ENCODE assay signal across 8 mouse cellular contexts in genomic region chr16:63863181-63863580, GRCm38 (mm10). TPM values are rescaled to one million over a fixed set of nuclear protein-coding genes. Genes with fewer than 3 reads are reported as not detected.
DNase-seq lines count a peak whose midpoint lies in the region; ATAC-seq and TF ChIP-seq lines count a peak whose summit lies in the region.

No protein-coding gene starts in this region.

- no peaks in the 10 kb centered on the region for H3K36me3 ChIP-seq in heart, postnatal 0 days (replicated peaks; ENCODE audit: control insufficient read depth, insufficient read depth, low read length)
- H3K36me3 ChIP-seq in forebrain, embryonic 14.5 days (ENCODE audit: control insufficient read depth, insufficient read depth, low read length), result no peaks in the 10 kb centered on the region
- H3K36me3 ChIP-seq in limb, embryonic 12.5 days, result no peaks in the 10 kb centered on the region

- H3K9me3 ChIP-seq in heart, postnatal 0 days (replicated peaks; ENCODE audit: control insufficient read depth, low read length), result no peaks in the 10 kb centered on the region
- no peaks in the 10 kb centered on the region for H3K9me3 ChIP-seq in forebrain, embryonic 14.5 days (replicated peaks; ENCODE audit: control insufficient read depth, low read length)
- no peaks in the 10 kb centered on the region for H3K9me3 ChIP-seq in limb, embryonic 12.5 days

- no peak for TF ChIP-seq CTCF in heart, postnatal 0 days (IDR thresholded peaks at IDR 0.05; ENCODE audit: low read depth)

- H3K27me3 ChIP-seq in heart, postnatal 0 days (ENCODE audit: control insufficient read depth, insufficient read depth, low read length), result no peaks in the 10 kb centered on the region
- H3K27me3 ChIP-seq in forebrain, embryonic 14.5 days (replicated peaks; ENCODE audit: control insufficient read depth, insufficient read depth, low read length), result no peaks in the 10 kb centered on the region
- peaks cover 41% of the 10 kb centered on the region for H3K27me3 ChIP-seq in limb, embryonic 12.5 days

- H3K4me2 ChIP-seq in heart, postnatal 0 days (ENCODE audit: low read depth, low read length), result peak overlapping the region; percentile 96
- peak overlapping the region; percentile 54 for H3K4me2 ChIP-seq in forebrain, embryonic 14.5 days (ENCODE audit: low read length)
- H3K4me2 ChIP-seq in limb, embryonic 12.5 days, result peak overlapping the region; percentile 85

- no peak for TF ChIP-seq EP300 in heart, postnatal 0 days (IDR thresholded peaks at IDR 0.05; ENCODE audit: low read depth)

- H3K4me3 ChIP-seq in heart, postnatal 0 days (ENCODE audit: low read depth, low read length), result peak overlapping the region; percentile 71
- H3K4me3 ChIP-seq in forebrain, embryonic 14.5 days (ENCODE audit: low read depth, low read length), result peak overlapping the region; percentile 64
- peak overlapping the region; percentile 62 for H3K4me3 ChIP-seq in limb, embryonic 12.5 days (replicated peaks)

- 0 out of 2 replicates have a peak overlapping the region, but pooled peaks have one; percentile 50 for H3K9ac ChIP-seq in heart, postnatal 0 days (replicated peaks; ENCODE audit: low read depth, low read length)
- H3K9ac ChIP-seq in forebrain, embryonic 14.5 days (ENCODE audit: low read length), result peak overlapping the region; percentile 66
- 0 out of 2 replicates have a peak overlapping the region, but pooled peaks have one; percentile 60 for H3K9ac ChIP-seq in limb, embryonic 12.5 days (replicated peaks)

- no peak overlapping the region for H3K27ac ChIP-seq in heart, postnatal 0 days (ENCODE audit: low read depth)
- peak overlapping the region; percentile 62; the same call in 1 of the 2 replicates for H3K27ac ChIP-seq in forebrain, embryonic 14.5 days (ENCODE audit: low read depth, low read length)
- no peak overlapping the region for H3K27ac ChIP-seq in limb, embryonic 12.5 days

- no peak for ATAC-seq in heart, postnatal 0 days (ENCODE audit: insufficient read depth, low read depth)
- peak; percentile 64 for ATAC-seq in forebrain, embryonic 14.5 days
- ATAC-seq in limb, embryonic 12.5 days (ENCODE audit: insufficient number of reproducible peaks, insufficient read depth, low FRiP score, low TSS enrichment, low read depth), result no peak

- WGBS in heart, postnatal 0 days, result 2% methylated on average over 12 of the region's 12 CpGs
- under 1% methylated on average over 12 of the region's 12 CpGs for WGBS in forebrain, embryonic 14.5 days
- WGBS in limb, embryonic 12.5 days, result 1% methylated on average over 12 of the region's 12 CpGs

- no peaks in the 10 kb centered on the region for H3K4me1 ChIP-seq in heart, postnatal 0 days (ENCODE audit: control insufficient read depth, insufficient read depth)
- H3K4me1 ChIP-seq in forebrain, embryonic 14.5 days (ENCODE audit: control insufficient read depth, insufficient read depth, low read length), result no peaks in the 10 kb centered on the region
- H3K4me1 ChIP-seq in limb, embryonic 12.5 days (replicated peaks), result no peaks in the 10 kb centered on the region

- DNase-seq in heart, postnatal 0 days (ENCODE audit: low spot score), result peak; percentile 19
- no peak for DNase-seq in heart, adult 9 months (ENCODE audit: low spot score in 2 of 2)
- DNase-seq in cerebellum, adult 18-20 months, result peak; percentile 56 to 59
- DNase-seq in forebrain, embryonic 14.5 days (ENCODE audit: low spot score), result peak; percentile 81
- DNase-seq in right cerebral cortex, adult 2 months (ENCODE audit: low spot score in 2 of 2), result peak; percentile 43 to 46
- no peak for DNase-seq in urinary bladder, adult 2 months (ENCODE audit: low spot score)
- no peak for DNase-seq in adrenal gland, postnatal 4 days (ENCODE audit: low spot score in 2 of 2)

RNA-seq across cellular contexts. Expression of gene Epha3, which starts 0.8 kb away (rescaled TPM):
- 3.1 and 3.4 TPM in 2 replicates for total RNA-seq in heart, postnatal 0 days (2014; rRNA removed; ENCODE audit: low replicate concordance)
- polyA plus RNA-seq in heart, postnatal 0 days (2015; fragmentation: Nextera tagmentation; extraction: Ambion mirVana), result 1.8 TPM in 2 replicates
- polyA plus RNA-seq in forebrain, embryonic 14.5 days (2014; fragmentation: Nextera tagmentation; extraction: Ambion mirVana), result 68.7 and 73.0 TPM in 2 replicates
- polyA plus RNA-seq in limb, embryonic 12.5 days (2016; fragmentation: Nextera tagmentation; extraction: Ambion mirVana), result 26.2 and 35.3 TPM in 2 replicates
- 4.7 and 5.8 TPM in 2 replicates for polyA plus RNA-seq in urinary bladder, adult 2 months (2012; rRNA removed)
- 1 to 10 TPM; 8.8 to 8.9 TPM for total RNA-seq in adrenal gland, postnatal 4 days (2021)

Comparison
In these comparisons a context has a peak if more than half of its experiments do, and no peak if none do; other contexts are left out.
1. DNase-seq: peak in heart, postnatal 0 days (single experiment), cerebellum, adult 18-20 months (2 of 2), forebrain, embryonic 14.5 days (single experiment) and right cerebral cortex, adult 2 months (2 of 2); none in heart, adult 9 months (0 of 2), urinary bladder, adult 2 months (single experiment) and adrenal gland, postnatal 4 days (0 of 2).
2. Peak in every context shown above with its lines, with median percentiles within 50 percentile points of each other: H3K4me2 ChIP-seq, H3K4me3 ChIP-seq and H3K9ac ChIP-seq.